Mouse (Mus musculus) liver, postnatal 0 days (tissue): ENCODE results near the gene Iqca.

Source experiments
- CTCF ChIP-seq: sonication (generic); IDR thresholded peaks from 2 replicates; pipeline ENCODE4 v1.5.1; 2016; ENCODE audit warnings: antibody characterized with exemption, low read depth
- EP300 ChIP-seq: IDR thresholded peaks from 2 replicates; pipeline ENCODE4 v1.6.1; 2016; ENCODE audit warnings: antibody characterized with exemption, low read depth, mild to moderate bottlenecking

GRCm38 (mm10) chr1:90176223-90176622 lies 23.0 kb upstream of the Iqca start:
- TF ChIP-seq CTCF (no peak), EP300 (no peak)
